Mouse (Mus musculus) MEL (cell line): Measurements from ENCODE around the gene Kcnk13. TPM values are rescaled to one million over a fixed set of nuclear protein-coding genes. Genes with fewer than 3 reads are reported as not detected.

ENCODE experiments used
- DNase-seq: peaks from one replicate; pipeline ENCODE4 v3.0.0; 2011; ENCODE audit warnings: low read depth, low spot score
- H3K27ac ChIP-seq: 2 replicates; pipeline ENCODE4 v1.5.1; 2012; ENCODE audit warnings: low read depth, mild to moderate bottlenecking, control low read depth, low read length, moderate library complexity; ENCODE audit not compliant: control insufficient read depth
- H3K27me3 ChIP-seq, 2 experiments: fragments of 150-350 bp in 1 of 2; sonication (generic) in 1 of 2; 2 replicates each; pipeline ENCODE4 v1.6.1; 2012; ENCODE audit warnings: low read length in 2 of 2, mild to moderate bottlenecking in 2 of 2, improper control_type of control experiment in 1 of 2, moderate library complexity in 1 of 2; ENCODE audit not compliant: insufficient read depth in 2 of 2, control insufficient read depth in 1 of 2
- H3K36me3 ChIP-seq, 2 experiments: 2 replicates each; pipeline ENCODE4 v1.6.1; 2012 to 2014; ENCODE audit warnings: low read length in 2 of 2, improper control_type of control experiment in 1 of 2, inconsistent platforms in 1 of 2, mild to moderate bottlenecking in 1 of 2; ENCODE audit not compliant: insufficient read depth in 2 of 2, control insufficient read depth in 1 of 2
- H3K4me1 ChIP-seq, 2 experiments: fragments of 150-350 bp in 1 of 2; sonication (generic) in 1 of 2; 2 replicates each; pipeline ENCODE4 v1.6.1; 2012; ENCODE audit warnings: low read length in 2 of 2, improper control_type of control experiment in 1 of 2, mild to moderate bottlenecking in 1 of 2; ENCODE audit not compliant: insufficient read depth in 2 of 2, control insufficient read depth in 1 of 2
- H3K4me3 ChIP-seq, 2 experiments: fragments of 150-350 bp in 1 of 2; sonication (generic) in 1 of 2; 2 replicates each; pipeline ENCODE4 v1.5.1; 2012; ENCODE audit warnings: low read depth in 2 of 2, low read length in 2 of 2, mild to moderate bottlenecking in 2 of 2, moderate library complexity in 2 of 2, control low read depth in 1 of 2, improper control_type of control experiment in 1 of 2; ENCODE audit not compliant: control insufficient read depth in 1 of 2, insufficient read depth in 1 of 2
- H3K79me2 ChIP-seq: 2 replicates; pipeline ENCODE4 v1.6.1; 2012; ENCODE audit warnings: mild to moderate bottlenecking, low read length, moderate library complexity; ENCODE audit not compliant: control insufficient read depth, poor library complexity, insufficient read depth
- H3K9ac ChIP-seq: 2 replicates; pipeline ENCODE4 v1.6.1; 2012; ENCODE audit warnings: low read depth, mild to moderate bottlenecking, control low read depth, low read length, moderate library complexity; ENCODE audit not compliant: control insufficient read depth, poor library complexity, severe bottlenecking
- H3K9me3 ChIP-seq: fragments of 150-350 bp; sonication (generic); replicated peaks from 2 replicates; pipeline ENCODE4 v1.6.1; 2012; ENCODE audit warnings: mild to moderate bottlenecking, low read length, improper control_type of control experiment, moderate library complexity; ENCODE audit not compliant: insufficient read depth
- CHD1 ChIP-seq: IDR thresholded peaks from 2 replicates; pipeline ENCODE4 v1.6.1; 2012; ENCODE audit warnings: low read depth, mild to moderate bottlenecking, inconsistent platforms, low read length, improper control_type of control experiment
- CHD2 ChIP-seq: IDR thresholded peaks from 2 replicates; pipeline ENCODE4 v1.6.1; 2011; ENCODE audit warnings: low read length, improper control_type of control experiment
- E2F4 ChIP-seq: IDR thresholded peaks from 2 replicates; pipeline ENCODE4 v1.6.1; 2011; ENCODE audit warnings: low read depth, low read length, improper control_type of control experiment, borderline replicate concordance
- ETS1 ChIP-seq: IDR thresholded peaks from 2 replicates; pipeline ENCODE4 v1.6.1; 2012; ENCODE audit warnings: low read depth, mild to moderate bottlenecking, inconsistent platforms, low read length, improper control_type of control experiment, moderate library complexity
- GATA1 ChIP-seq: IDR thresholded peaks from 2 replicates; pipeline ENCODE4 v1.6.1; 2011; ENCODE audit warnings: low read depth, low read length, improper control_type of control experiment
- HCFC1 ChIP-seq: IDR thresholded peaks from 2 replicates; pipeline ENCODE4 v1.6.1; 2012; ENCODE audit warnings: low read depth, mild to moderate bottlenecking, inconsistent platforms, low read length, improper control_type of control experiment, moderate library complexity
- JUND ChIP-seq: IDR thresholded peaks from 2 replicates; pipeline ENCODE4 v1.6.1; 2011; ENCODE audit warnings: low read depth, mild to moderate bottlenecking, improper control_type of control experiment, low read length
- MAFK ChIP-seq: IDR thresholded peaks from 2 replicates; pipeline ENCODE4 v1.6.1; 2011; ENCODE audit warnings: low read depth, mild to moderate bottlenecking, low read length, improper control_type of control experiment, borderline replicate concordance
- MAX ChIP-seq: IDR thresholded peaks from 2 replicates; pipeline ENCODE4 v1.6.1; 2011; ENCODE audit warnings: low read length, improper control_type of control experiment
- MAZ ChIP-seq: IDR thresholded peaks from 2 replicates; pipeline ENCODE4 v1.6.1; 2012; ENCODE audit warnings: low read depth, mild to moderate bottlenecking, inconsistent platforms, low read length, improper control_type of control experiment
- MXI1 ChIP-seq: IDR thresholded peaks from 2 replicates; pipeline ENCODE4 v1.6.1; 2011; ENCODE audit warnings: mild to moderate bottlenecking, low read depth, low read length, improper control_type of control experiment
- MYC ChIP-seq: IDR thresholded peaks from 2 replicates; pipeline ENCODE4 v1.6.1; 2011; ENCODE audit warnings: low read depth, mild to moderate bottlenecking, low read length, improper control_type of control experiment, moderate library complexity
- NELFE ChIP-seq: IDR thresholded peaks from 2 replicates; pipeline ENCODE4 v1.6.1; 2011; ENCODE audit warnings: low read depth, low read length, improper control_type of control experiment
- POLR2AphosphoS2 ChIP-seq: IDR thresholded peaks from 2 replicates; pipeline ENCODE4 v1.6.1; 2011; ENCODE audit warnings: low read length, improper control_type of control experiment
- RAD21 ChIP-seq: IDR thresholded peaks from 2 replicates; pipeline ENCODE4 v1.6.1; 2011; ENCODE audit warnings: mild to moderate bottlenecking, low read depth, low read length, improper control_type of control experiment
- TAL1 ChIP-seq: IDR thresholded peaks from 2 replicates; pipeline ENCODE4 v1.6.1; 2012; ENCODE audit warnings: mild to moderate bottlenecking, inconsistent platforms, low read length, moderate library complexity, mixed read lengths
- TBP ChIP-seq: IDR thresholded peaks from 2 replicates; pipeline ENCODE4 v1.8.0; 2011; ENCODE audit warnings: low read depth, low read length, improper control_type of control experiment
- TCF12 ChIP-seq: IDR thresholded peaks from 2 replicates; pipeline ENCODE4 v1.6.1; 2014; ENCODE audit warnings: low read depth, mild to moderate bottlenecking, inconsistent platforms, low read length, improper control_type of control experiment, moderate library complexity
- USF1 ChIP-seq: IDR thresholded peaks from 2 replicates; pipeline ENCODE4 v1.6.1; 2014; ENCODE audit warnings: low read depth, mild to moderate bottlenecking, inconsistent platforms, low read length, improper control_type of control experiment, moderate library complexity
- ZC3H11A ChIP-seq: IDR thresholded peaks from 2 replicates; pipeline ENCODE4 v1.6.1; 2012; ENCODE audit warnings: low read depth, mild to moderate bottlenecking, inconsistent platforms, low read length, improper control_type of control experiment
- polyA plus RNA-seq, 2 experiments: library from polyadenylated mRNA; stranded (reverse) in 1 of 2; unstranded in 1 of 2; fragments of >175 nt in 1 of 2; fragments of >200 nt in 1 of 2; gene quantifications; 2 replicates each; pipeline versions ENCODE4 v1.2.1 to v1.2.4; 2012; ENCODE audit warnings: low replicate concordance in 2 of 2, low read depth in 1 of 2; ENCODE audit not compliant: insufficient read length in 2 of 2, insufficient read depth in 1 of 2, missing spikeins in 1 of 2
- total RNA-seq: library from RNA; depleted of rRNA; stranded (reverse); fragments of 300-350 nt; gene quantifications from 2 replicates; pipeline ENCODE4 v1.2.3, GENCODE M21; 2012

Kcnk13 gene
- total and polyA plus RNA-seq, 3 experiments, result not detected

- H3K4me1 ChIP-seq, result no peaks in the 10 kb centered on the region
- H3K27ac ChIP-seq, result no peak overlapping the region
- H3K9ac ChIP-seq, result no peak overlapping the region
- no peaks in the 10 kb centered on the region for H3K79me2 ChIP-seq
- no peaks in the 10 kb centered on the region for H3K36me3 ChIP-seq
- no peaks in the 10 kb centered on the region for H3K9me3 ChIP-seq
- TF ChIP-seq CHD1, result no peak
- no peak for TF ChIP-seq E2F4
- no peak for TF ChIP-seq RAD21
- no peak for TF ChIP-seq JUND
- H3K4me3 ChIP-seq, result no peak overlapping the region
- no peaks in the 10 kb centered on the region for H3K27me3 ChIP-seq
- no peak for DNase-seq
Observed at GRCm38 (mm10) chr12:100000381-100000780, 36.1 kb downstream of the Kcnk13 start.

GRCm38 (mm10) chr12:100001246-100001645, 36.9 kb downstream of the Kcnk13 start:
- H3K9me3 ChIP-seq, result no peaks in the 10 kb centered on the region
- no peaks in the 10 kb centered on the region for H3K36me3 ChIP-seq
- H3K9ac ChIP-seq, result no peak overlapping the region
- TF ChIP-seq HCFC1 (no peak), MAX (no peak), MXI1 (no peak), CHD2 (no peak), TBP (no peak), MAZ (no peak), MAFK (no peak), POLR2AphosphoS2 (no peak), USF1 (no peak), TAL1 (no peak), NELFE (no peak), MYC (no peak), ZC3H11A (no peak), GATA1 (no peak), ETS1 (no peak), TCF12 (no peak)
- H3K4me3 ChIP-seq, result no peak overlapping the region
- DNase-seq, result no peak
- no peak overlapping the region for H3K27ac ChIP-seq
- no peaks in the 10 kb centered on the region for H3K79me2 ChIP-seq
- no peaks in the 10 kb centered on the region for H3K27me3 ChIP-seq
- H3K4me1 ChIP-seq, result no peaks in the 10 kb centered on the region; a peak in 1 of 4 replicates
